Mouse (Mus musculus): ENCODE results near the gene Zmiz1.

DNA sequence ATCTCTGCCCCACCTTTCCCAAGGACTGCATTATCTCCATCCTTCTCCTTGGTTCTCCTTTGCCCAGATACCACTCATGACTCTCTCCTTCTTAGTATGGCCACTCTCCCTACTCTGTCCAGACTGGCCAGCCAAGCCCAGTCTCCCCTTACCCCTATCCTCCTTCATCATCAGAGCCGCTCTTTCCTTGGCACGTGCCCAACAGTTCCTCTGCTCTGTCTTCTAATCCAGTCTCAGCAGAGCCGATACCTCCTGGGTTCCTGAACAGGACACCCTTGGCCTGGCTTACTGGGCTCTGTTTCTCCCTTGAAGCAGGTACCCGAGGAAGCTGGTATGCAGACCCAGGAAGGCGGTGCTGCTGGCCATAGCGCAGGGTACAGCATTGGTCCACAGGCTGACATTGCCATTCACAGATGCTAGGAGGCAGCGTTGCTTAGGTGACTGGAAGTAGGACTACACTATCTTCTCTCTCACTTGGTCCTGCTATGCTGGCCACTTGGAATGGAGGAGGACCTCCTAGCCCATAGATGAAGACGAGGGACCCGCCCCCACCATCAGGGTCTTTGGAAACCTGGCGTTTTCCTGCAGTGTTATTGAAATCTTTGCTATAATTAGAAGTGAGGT is 80.6 kb downstream of the Zmiz1 start:
- no peak for TF ChIP-seq POLR2A (IDR thresholded peaks at IDR 0.05; ENCODE audit: borderline replicate concordance, insufficient read depth, low read length)
- TF ChIP-seq CTCF (IDR thresholded peaks at IDR 0.05; ENCODE audit: borderline replicate concordance, insufficient read depth, low read depth, low read length), result peak; percentile 31; the same call in 1 of the 2 replicates

All from cerebellum, adult 2 months (tissue).